Mouse (Mus musculus): ENCODE measurements at regions not wholly inside any gene's neighbourhood (a gene's known extent, or its start where the extent isn't known, plus 50 kb on each side); places are given as distances from the start of the nearest gene placed in this dataset.
A peak's percentile ranks its signal among the peaks of the same experiment; 100 is the strongest.

- WGBS, result 65% methylated on average over 3 of the region's 3 CpGs
- TF ChIP-seq CTCF (IDR thresholded peaks at IDR 0.05; ENCODE audit: low read depth), result no peak
- ATAC-seq (ENCODE audit: insufficient read depth), result no peak
Observed at GRCm38 (mm10) chrX:156842926-156843325, 572.2 kb downstream of the Phex start.

GRCm38 (mm10) chrX:156841269-156841668, 573.8 kb downstream of the Phex start:
- Histone ChIP-seq H3K4me3 (ENCODE audit: low read depth, low read length) (no peak overlapping the region), H3K27ac (ENCODE audit: low read depth) (no peak overlapping the region), H3K4me1 (ENCODE audit: insufficient read depth) (no peaks in the 10 kb centered on the region), H3K36me3 (ENCODE audit: insufficient read depth) (no peaks in the 10 kb centered on the region), H3K27me3 (ENCODE audit: insufficient read depth, low read length) (no peaks in the 10 kb centered on the region), H3K9ac (no peak overlapping the region), H3K4me2 (no peak overlapping the region), H3K9me3 (ENCODE audit: low read depth, low read length) (no peaks in the 10 kb centered on the region)
- ATAC-seq (ENCODE audit: insufficient read depth) (no peak), DNase-seq (peak; percentile 6)
- no peak for TF ChIP-seq CTCF (IDR thresholded peaks at IDR 0.05; ENCODE audit: low read depth)
- WGBS, result 41% methylated on average over 2 of the region's 2 CpGs

More at GRCm38 (mm10) chrX:156842926-156843325, 572.2 kb downstream of the Phex start:
- H3K36me3 ChIP-seq (ENCODE audit: insufficient read depth), result no peaks in the 10 kb centered on the region
- H3K27me3 ChIP-seq (ENCODE audit: insufficient read depth, low read length), result no peaks in the 10 kb centered on the region
- no peak overlapping the region for H3K27ac ChIP-seq (ENCODE audit: low read depth)
- no peak overlapping the region for H3K4me2 ChIP-seq
- no peak overlapping the region for H3K4me3 ChIP-seq (ENCODE audit: low read depth, low read length)
- no peak overlapping the region for H3K9ac ChIP-seq
- no peak for DNase-seq
- H3K4me1 ChIP-seq (ENCODE audit: insufficient read depth), result no peaks in the 10 kb centered on the region
- no peaks in the 10 kb centered on the region for H3K9me3 ChIP-seq (ENCODE audit: low read depth, low read length)

GRCm38 (mm10) chrX:156832176-156832575, 582.9 kb downstream of the Phex start:
- no peak overlapping the region for H3K27ac ChIP-seq (ENCODE audit: low read depth)
- H3K4me3 ChIP-seq (ENCODE audit: low read depth, low read length), result no peak overlapping the region
- H3K4me2 ChIP-seq, result no peak overlapping the region
- no peaks in the 10 kb centered on the region for H3K4me1 ChIP-seq (ENCODE audit: insufficient read depth)
- H3K9ac ChIP-seq, result no peak overlapping the region
- H3K27me3 ChIP-seq (ENCODE audit: insufficient read depth, low read length), result no peaks in the 10 kb centered on the region
- DNase-seq (no peak), ATAC-seq (ENCODE audit: insufficient read depth) (no peak)
- H3K36me3 ChIP-seq (ENCODE audit: insufficient read depth), result no peaks in the 10 kb centered on the region
- no peaks in the 10 kb centered on the region for H3K9me3 ChIP-seq (ENCODE audit: low read depth, low read length)
- no peak for TF ChIP-seq CTCF (IDR thresholded peaks at IDR 0.05; ENCODE audit: low read depth)

- Histone ChIP-seq H3K9me3 (ENCODE audit: low read depth, low read length) (no peaks in the 10 kb centered on the region), H3K4me1 (ENCODE audit: insufficient read depth) (no peaks in the 10 kb centered on the region), H3K27me3 (ENCODE audit: insufficient read depth, low read length) (no peaks in the 10 kb centered on the region), H3K4me2 (no peak overlapping the region), H3K9ac (no peak overlapping the region), H3K36me3 (ENCODE audit: insufficient read depth) (no peaks in the 10 kb centered on the region), H3K4me3 (ENCODE audit: low read depth, low read length) (no peak overlapping the region), H3K27ac (ENCODE audit: low read depth) (no peak overlapping the region)
- ATAC-seq (ENCODE audit: insufficient read depth), result no peak
- no peak for TF ChIP-seq CTCF (IDR thresholded peaks at IDR 0.05; ENCODE audit: low read depth)
- no peak for DNase-seq
- 67% methylated on average over 1 of the region's 1 CpGs for WGBS
Observed at GRCm38 (mm10) chrX:156806799-156807198, 608.3 kb downstream of the Phex start.
